Mouse (Mus musculus) embryonic facial prominence, embryonic 10.5 days (tissue): ENCODE data around the gene Ric3. TPM values are rescaled to one million over a fixed set of nuclear protein-coding genes. Genes with fewer than 3 reads are reported as not detected.
A peak's percentile ranks its signal among the peaks of the same experiment; 100 is the strongest.

ENCODE experiments used
- DNase-seq: peaks from one replicate; pipeline ENCODE4 v3.0.0-alpha.2; 2017; ENCODE audit warnings: low spot score
- H3K27ac ChIP-seq: fragments of 300-500 bp; sonication (generic); replicated peaks from 2 replicates; pipeline ENCODE4 v1.5.1; 2016; ENCODE audit warnings: mild to moderate bottlenecking
- H3K27me3 ChIP-seq: fragments of 300-500 bp; sonication (generic); replicated peaks from 2 replicates; pipeline ENCODE4 v1.6.1; 2016; ENCODE audit warnings: low read depth, mild to moderate bottlenecking; ENCODE audit not compliant: poor library complexity, severe bottlenecking
- H3K36me3 ChIP-seq: fragments of 300-500 bp; sonication (generic); replicated peaks from 2 replicates; pipeline ENCODE4 v1.6.1; 2016; ENCODE audit warnings: mild to moderate bottlenecking, moderate library complexity
- H3K4me1 ChIP-seq: fragments of 300-500 bp; sonication (generic); 2 replicates; pipeline ENCODE4 v1.6.1; 2016
- H3K4me3 ChIP-seq: fragments of 300-500 bp; sonication (generic); 2 replicates; pipeline ENCODE4 v1.5.1; 2016; ENCODE audit warnings: mild to moderate bottlenecking, moderate library complexity
- H3K9me3 ChIP-seq: fragments of 300-500 bp; sonication (generic); 2 replicates; pipeline ENCODE4 v1.6.1; 2016; ENCODE audit warnings: mild to moderate bottlenecking
- WGBS: fragments of 180-500 bp; shearing (Covaris S2); methylation state at CpG from one replicate; pipeline ENCODE4 v1.1.7; 2016; 5-methylcytosine and 5-hydroxymethylcytosine counted together
- polyA plus RNA-seq: library from polyadenylated mRNA; unstranded; fragments of >200 nt; fragmentation: Nextera tagmentation; extraction: Ambion mirVana; gene quantifications from 2 replicates; pipeline ENCODE4 v1.2.1, GENCODE M21; 2016

Gene Ric3
- polyA plus RNA-seq, 1 experiment from 2014 or later, result 9.0 TPM

- H3K4me1 ChIP-seq, result peaks cover 33% of the 10 kb centered on the region
- H3K9me3 ChIP-seq, result no peaks in the 10 kb centered on the region
- H3K27me3 ChIP-seq, result peaks cover 74% of the 10 kb centered on the region
- H3K27ac ChIP-seq, result no peak overlapping the region
- no peak overlapping the region for H3K4me3 ChIP-seq
- H3K36me3 ChIP-seq, result no peaks in the 10 kb centered on the region
- 77% methylated on average over 1 of the region's 1 CpGs for WGBS
- DNase-seq, result no peak
These were observed 70.6 kb downstream of the Ric3 start for GRCm38 (mm10) chr7:109012575-109012974.

DNA sequence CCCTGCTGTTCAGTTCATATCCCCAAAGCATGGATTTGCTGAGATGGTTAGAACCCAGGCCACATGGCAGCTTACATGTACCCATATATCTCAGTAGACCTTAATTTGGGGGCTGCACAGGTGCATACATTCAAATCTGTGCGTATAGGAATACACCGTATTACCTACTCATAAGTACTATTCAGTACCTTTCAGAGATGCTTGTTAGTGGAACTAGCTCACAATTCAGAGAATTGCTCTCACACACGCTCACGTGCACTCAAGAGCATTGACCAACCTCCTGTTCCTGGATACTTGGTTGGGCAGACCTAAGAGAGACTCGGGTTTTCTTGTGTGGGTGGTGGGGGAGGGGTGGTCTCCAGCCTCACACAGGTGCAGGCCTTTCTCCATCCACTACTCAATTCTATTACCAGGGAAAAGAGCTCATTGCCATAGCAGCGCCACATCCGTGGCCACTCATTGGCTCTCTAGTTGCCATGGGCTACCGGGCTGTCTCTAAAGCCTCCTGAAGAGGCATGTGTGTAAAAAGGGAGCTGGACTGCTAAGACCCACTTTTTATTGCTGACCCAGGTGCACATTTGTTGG, 71.4 kb downstream of the Ric3 start:
- peaks cover 74% of the 10 kb centered on the region for H3K27me3 ChIP-seq
- H3K27ac ChIP-seq, result 0 out of 2 replicates have a peak overlapping the region, but pooled peaks have one; percentile 78
- no peaks in the 10 kb centered on the region for H3K36me3 ChIP-seq
- peak; percentile 34 for DNase-seq
- WGBS, result 40% methylated on average over 8 of the region's 8 CpGs
- H3K4me1 ChIP-seq, result peaks cover 31% of the 10 kb centered on the region
- H3K4me3 ChIP-seq, result peak overlapping the region; percentile 82
- no peaks in the 10 kb centered on the region for H3K9me3 ChIP-seq

DNA sequence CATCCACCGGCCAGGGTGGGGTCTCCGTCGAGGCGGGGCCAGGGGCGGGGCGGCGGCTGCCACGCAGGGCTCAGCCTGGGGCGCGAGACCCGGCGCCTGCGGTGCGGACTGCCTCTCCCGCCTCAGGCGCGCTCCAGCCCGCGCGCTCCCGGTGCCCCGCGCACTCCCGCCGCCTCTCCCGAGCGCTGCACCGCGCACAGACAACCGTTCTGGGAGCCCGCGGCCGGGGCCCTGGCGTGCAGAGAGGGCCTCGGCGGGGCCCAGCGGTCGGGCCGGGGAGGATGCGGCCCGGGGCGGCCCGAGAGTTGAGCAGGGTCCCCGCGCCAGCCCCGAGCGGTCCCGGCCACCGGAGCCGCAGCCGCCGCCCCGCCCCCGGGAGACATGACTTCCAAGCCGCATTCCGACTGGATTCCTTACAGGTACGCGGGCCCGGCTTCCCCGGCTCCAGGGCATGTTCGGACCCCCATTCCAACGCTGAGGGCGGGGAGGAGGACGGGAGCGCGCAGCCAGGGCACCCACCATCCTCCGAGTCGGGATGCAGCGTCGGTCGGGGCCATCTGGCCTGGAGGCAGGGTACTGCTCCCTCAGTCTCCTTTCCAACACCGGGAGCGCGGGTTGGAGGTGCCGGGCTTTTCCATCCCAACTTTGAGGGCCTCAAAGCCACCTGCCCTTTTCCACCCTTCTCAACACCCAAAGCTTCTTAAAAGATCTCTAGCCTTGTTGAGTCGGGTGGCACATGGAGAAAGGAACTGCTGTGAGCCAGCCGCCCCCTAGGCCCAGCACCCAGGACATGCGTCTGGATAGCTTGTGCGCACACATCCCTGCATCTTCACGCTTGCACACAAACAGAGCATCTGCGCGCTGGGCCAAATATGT, 72.2 kb downstream of the Ric3 start:
- DNase-seq, result peak; percentile 66
- Histone ChIP-seq H3K27ac (peak overlapping the region; percentile 78), H3K36me3 (no peaks in the 10 kb centered on the region), H3K4me3 (peak overlapping the region; percentile 82), H3K27me3 (peaks cover 74% of the 10 kb centered on the region), H3K4me1 (peaks cover 24% of the 10 kb centered on the region), H3K9me3 (no peaks in the 10 kb centered on the region)
- WGBS, result 1% methylated on average over 82 of the region's 82 CpGs

DNA sequence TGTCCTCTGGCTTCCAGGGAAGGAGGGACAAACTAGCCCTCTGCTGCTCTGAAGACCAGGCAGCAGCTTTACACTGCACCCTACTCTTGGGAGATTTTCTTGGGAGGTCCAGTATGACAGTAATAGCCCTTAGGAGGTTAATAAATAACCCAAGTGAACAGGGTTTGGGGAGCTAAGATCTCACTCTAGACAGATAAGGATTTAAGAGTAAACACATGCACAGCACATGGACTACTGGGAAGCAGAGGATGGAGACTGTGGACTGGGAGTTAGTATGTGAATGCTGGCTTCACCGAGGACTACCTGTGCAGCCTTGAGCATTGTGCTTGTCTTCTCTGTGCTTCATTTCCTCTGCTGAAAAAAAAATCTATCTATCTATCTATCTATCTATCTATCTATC, 73.9 kb downstream of the Ric3 start:
- 83% methylated on average over 1 of the region's 1 CpGs for WGBS
- H3K9me3 ChIP-seq, result no peaks in the 10 kb centered on the region
- peaks cover 24% of the 10 kb centered on the region for H3K4me1 ChIP-seq
- no peak for DNase-seq
- no peaks in the 10 kb centered on the region for H3K36me3 ChIP-seq
- H3K27me3 ChIP-seq, result peaks cover 66% of the 10 kb centered on the region
- H3K27ac ChIP-seq, result no peak overlapping the region
- H3K4me3 ChIP-seq, result no peak overlapping the region

DNA sequence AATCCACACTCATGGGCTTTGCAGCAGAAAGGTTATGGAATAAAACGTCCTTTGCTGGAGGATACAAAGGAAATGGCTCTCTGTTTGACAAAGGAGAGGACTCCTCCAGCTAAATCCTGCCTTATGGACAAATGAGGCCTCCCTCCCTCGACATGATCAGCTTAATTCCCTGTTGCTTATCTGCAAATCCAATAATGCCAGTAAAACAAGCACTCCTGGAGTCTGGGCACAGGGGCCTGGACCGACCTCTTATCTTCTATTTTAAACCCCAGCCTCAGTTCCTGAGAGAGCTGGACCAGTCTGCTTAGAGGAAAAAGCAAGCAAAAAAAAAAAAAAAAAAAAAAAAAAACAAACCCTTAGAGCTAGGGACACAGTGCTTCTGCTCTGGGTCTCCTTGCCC, 79.5 kb downstream of the Ric3 start:
- no peak for DNase-seq
- Histone ChIP-seq H3K9me3 (no peaks in the 10 kb centered on the region), H3K36me3 (no peaks in the 10 kb centered on the region), H3K4me1 (no peaks in the 10 kb centered on the region), H3K27ac (no peak overlapping the region), H3K27me3 (peaks cover 10% of the 10 kb centered on the region), H3K4me3 (no peak overlapping the region)
- 26% methylated on average over 3 of the region's 3 CpGs for WGBS

- Histone ChIP-seq H3K27ac (no peak overlapping the region), H3K4me3 (no peak overlapping the region), H3K27me3 (no peaks in the 10 kb centered on the region), H3K9me3 (no peaks in the 10 kb centered on the region), H3K4me1 (no peaks in the 10 kb centered on the region), H3K36me3 (no peaks in the 10 kb centered on the region)
- DNase-seq, result no peak
- WGBS, result 87% methylated on average over 4 of the region's 4 CpGs
These were observed 81.2 kb downstream of the Ric3 start for GRCm38 (mm10) chr7:109001971-109002370.

- H3K36me3 ChIP-seq, result no peaks in the 10 kb centered on the region
- no peak overlapping the region for H3K4me3 ChIP-seq
- no peaks in the 10 kb centered on the region for H3K27me3 ChIP-seq
- no peak overlapping the region for H3K27ac ChIP-seq
- peak; percentile 46 for DNase-seq
- no peaks in the 10 kb centered on the region for H3K9me3 ChIP-seq
- H3K4me1 ChIP-seq, result no peaks in the 10 kb centered on the region
- WGBS, result 55% methylated on average over 4 of the region's 4 CpGs
These were observed 82.7 kb downstream of the Ric3 start for GRCm38 (mm10) chr7:109000315-109000954.

DNA sequence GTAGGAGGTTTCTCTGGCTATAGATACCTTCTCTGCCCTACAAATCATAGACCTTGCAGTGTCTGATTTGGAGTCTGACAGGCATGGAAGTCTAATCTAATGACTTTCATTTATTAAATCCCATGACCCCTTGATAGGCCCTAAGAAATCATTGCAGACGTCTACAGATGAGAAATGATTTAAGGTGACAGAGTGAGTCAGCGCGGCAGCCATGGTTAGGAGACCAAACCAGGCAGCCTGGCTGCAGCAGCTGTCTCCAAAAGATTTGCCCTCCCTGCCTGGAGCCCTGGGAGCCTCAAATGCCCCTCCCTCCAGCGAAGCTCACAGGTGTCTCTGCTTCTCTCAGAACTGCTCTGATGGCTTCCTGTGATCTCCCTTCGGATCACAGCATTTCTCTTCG, 87.0 kb downstream of the Ric3 start:
- H3K36me3 ChIP-seq, result no peaks in the 10 kb centered on the region
- H3K27me3 ChIP-seq, result no peaks in the 10 kb centered on the region
- H3K4me1 ChIP-seq, result no peaks in the 10 kb centered on the region
- H3K27ac ChIP-seq, result no peak overlapping the region
- H3K4me3 ChIP-seq, result no peak overlapping the region
- no peak for DNase-seq
- 72% methylated on average over 6 of the region's 6 CpGs for WGBS
- H3K9me3 ChIP-seq, result no peaks in the 10 kb centered on the region

- Histone ChIP-seq H3K27ac (no peak overlapping the region), H3K9me3 (no peaks in the 10 kb centered on the region), H3K4me3 (no peak overlapping the region), H3K36me3 (no peaks in the 10 kb centered on the region), H3K4me1 (no peaks in the 10 kb centered on the region), H3K27me3 (no peaks in the 10 kb centered on the region)
- no peak for DNase-seq
- WGBS, result 89% methylated on average over 3 of the region's 3 CpGs
These were observed 89.2 kb downstream of the Ric3 start for GRCm38 (mm10) chr7:108993881-108994291.

- no peaks in the 10 kb centered on the region for H3K27me3 ChIP-seq
- no peaks in the 10 kb centered on the region for H3K9me3 ChIP-seq
- H3K4me3 ChIP-seq, result no peak overlapping the region
- DNase-seq, result no peak
- no peaks in the 10 kb centered on the region for H3K36me3 ChIP-seq
- no peaks in the 10 kb centered on the region for H3K4me1 ChIP-seq
- WGBS, result 83% methylated on average over 7 of the region's 7 CpGs
- no peak overlapping the region for H3K27ac ChIP-seq
These were observed 89.9 kb downstream of the Ric3 start for GRCm38 (mm10) chr7:108993230-108993629.

GRCm38 (mm10) chr7:108991207-108991606, 91.9 kb downstream of the Ric3 start:
- Histone ChIP-seq H3K36me3 (no peaks in the 10 kb centered on the region), H3K4me1 (no peaks in the 10 kb centered on the region), H3K4me3 (no peak overlapping the region), H3K27ac (no peak overlapping the region), H3K9me3 (no peaks in the 10 kb centered on the region), H3K27me3 (no peaks in the 10 kb centered on the region)
- DNase-seq, result no peak
- WGBS, result 87% methylated on average over 9 of the region's 9 CpGs

- WGBS, result 86% methylated on average over 2 of the region's 3 CpGs
- no peak for DNase-seq
These were observed 97.0 kb downstream of the Ric3 start for GRCm38 (mm10) chr7:108985934-108986708.

More at GRCm38 (mm10) chr7:108985934-108986708, 97.0 kb downstream of the Ric3 start:
- H3K4me3 ChIP-seq, result no peak overlapping the region
- no peaks in the 10 kb centered on the region for H3K4me1 ChIP-seq
- no peaks in the 10 kb centered on the region for H3K9me3 ChIP-seq
- H3K27ac ChIP-seq, result no peak overlapping the region
- H3K36me3 ChIP-seq, result no peaks in the 10 kb centered on the region
- no peaks in the 10 kb centered on the region for H3K27me3 ChIP-seq
